Mouse (Mus musculus) adrenal gland (tissue): ENCODE measurements around the gene Zbtb20.

Source experiments
- intact Hi-C: fragments of 180-260 bp; cut with DNase I; formaldehyde crosslinking; loops from one replicate; pipeline ENCODE4 v1.15.1; 2025

Zbtb20 gene

DNA sequence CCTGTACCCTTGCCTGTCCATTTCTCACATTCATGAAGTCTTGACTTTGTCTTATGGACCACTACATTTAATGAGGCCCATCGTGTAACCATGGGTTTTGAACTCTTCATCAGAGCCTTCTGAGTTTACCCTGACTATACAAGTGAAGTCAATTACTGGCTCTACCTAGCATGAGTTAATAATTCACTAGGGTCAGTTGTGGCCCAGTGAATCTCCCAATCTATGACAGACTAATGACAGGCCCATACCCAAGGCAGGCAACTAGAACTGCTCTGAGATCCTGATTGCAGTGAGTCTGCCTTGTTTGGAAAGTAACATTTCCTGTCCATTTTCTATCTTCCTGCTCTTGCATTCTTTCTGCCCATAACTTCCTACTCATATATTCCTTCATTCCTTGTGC lies 305.4 kb downstream of the Zbtb20 start:
- intact Hi-C loops, result no loop called here

DNA sequence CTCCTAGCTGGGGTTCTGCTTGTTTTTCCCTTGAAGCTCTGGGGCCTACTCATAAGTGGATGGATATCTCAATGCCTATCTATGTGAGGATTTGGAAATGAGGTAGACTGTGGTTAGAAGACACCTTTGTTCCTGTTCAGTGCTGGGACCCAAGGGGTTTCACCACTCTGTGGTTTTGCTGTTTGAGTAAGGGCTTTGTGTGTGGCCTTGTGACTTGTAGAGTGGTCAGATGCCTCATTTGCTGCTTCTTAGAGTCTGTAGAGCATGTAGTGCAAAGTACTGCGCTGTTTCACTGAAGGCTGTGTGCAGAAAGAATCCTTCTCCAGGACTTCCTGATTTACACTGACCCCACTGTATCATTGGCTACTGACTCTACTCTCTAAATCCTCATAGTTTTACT lies 314.7 kb downstream of the Zbtb20 start:
- intact Hi-C loops, result no loop called here

DNA sequence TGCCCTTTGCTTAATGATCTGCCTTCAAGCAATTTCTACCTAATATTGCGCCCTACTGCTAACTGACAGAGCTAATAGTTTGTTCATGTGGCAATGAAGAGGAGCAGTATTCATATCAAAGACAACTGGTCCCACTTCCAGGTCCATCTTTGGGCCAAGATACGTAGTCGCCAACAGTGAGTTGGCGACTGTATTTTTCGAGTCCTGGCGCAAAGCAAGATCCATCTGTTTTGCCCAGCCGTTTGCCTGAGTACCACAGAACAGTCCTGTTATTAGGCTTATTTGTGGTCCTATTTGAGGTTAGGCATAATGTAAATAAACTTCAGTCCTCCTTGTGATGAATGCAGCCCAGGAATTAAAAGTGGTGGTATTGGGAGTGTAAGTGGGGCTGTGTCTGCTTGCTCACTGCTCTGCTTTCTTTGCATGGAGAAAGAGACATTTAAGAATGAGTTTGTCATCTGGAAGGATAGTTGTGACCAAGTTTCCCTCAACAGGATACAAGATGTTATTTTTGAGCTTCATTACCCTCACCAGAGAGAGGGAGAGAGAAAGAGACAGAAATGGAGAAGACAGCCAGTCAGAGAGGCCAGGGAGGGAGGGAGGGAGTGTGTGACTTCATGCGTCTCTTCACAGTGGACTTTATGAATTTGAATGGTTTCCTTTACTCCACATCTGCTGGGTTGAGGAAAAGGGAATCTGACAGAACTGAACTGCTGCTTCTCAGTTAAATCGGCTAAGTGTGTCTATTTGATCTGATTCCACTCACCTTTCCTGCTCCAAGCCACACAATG lies 315.6 kb downstream of the Zbtb20 start:
- intact Hi-C loops, result no loop called here

DNA sequence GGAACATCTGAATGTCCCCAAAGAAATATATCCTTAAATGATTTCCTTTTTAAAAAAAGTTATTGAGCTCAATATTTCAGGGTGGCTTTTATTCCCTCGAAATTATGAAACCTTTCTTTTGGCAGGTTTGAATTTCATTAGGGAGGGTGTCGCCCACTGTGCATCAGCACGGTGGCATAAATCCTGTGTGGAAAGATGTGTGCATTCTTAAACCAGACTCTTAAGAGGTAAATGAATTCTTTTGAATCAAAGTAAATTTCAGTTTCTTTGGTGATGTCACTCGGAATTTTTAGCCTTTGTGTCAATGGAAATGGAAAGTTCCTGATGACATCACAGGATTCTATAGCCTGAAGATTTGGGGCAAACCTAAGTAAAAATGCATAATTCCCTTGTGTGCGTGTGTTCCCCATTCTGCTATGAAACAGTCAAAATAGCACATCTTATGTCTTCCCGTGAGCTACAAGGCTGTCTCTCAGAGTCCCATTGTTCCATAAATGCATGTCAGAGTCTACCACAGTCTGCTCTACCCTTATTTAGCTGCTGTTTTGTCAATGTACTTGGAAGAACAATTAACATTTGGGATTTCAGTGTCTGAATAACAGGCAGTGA lies 318.1 kb downstream of the Zbtb20 start:
- intact Hi-C loops, result no loop called here

DNA sequence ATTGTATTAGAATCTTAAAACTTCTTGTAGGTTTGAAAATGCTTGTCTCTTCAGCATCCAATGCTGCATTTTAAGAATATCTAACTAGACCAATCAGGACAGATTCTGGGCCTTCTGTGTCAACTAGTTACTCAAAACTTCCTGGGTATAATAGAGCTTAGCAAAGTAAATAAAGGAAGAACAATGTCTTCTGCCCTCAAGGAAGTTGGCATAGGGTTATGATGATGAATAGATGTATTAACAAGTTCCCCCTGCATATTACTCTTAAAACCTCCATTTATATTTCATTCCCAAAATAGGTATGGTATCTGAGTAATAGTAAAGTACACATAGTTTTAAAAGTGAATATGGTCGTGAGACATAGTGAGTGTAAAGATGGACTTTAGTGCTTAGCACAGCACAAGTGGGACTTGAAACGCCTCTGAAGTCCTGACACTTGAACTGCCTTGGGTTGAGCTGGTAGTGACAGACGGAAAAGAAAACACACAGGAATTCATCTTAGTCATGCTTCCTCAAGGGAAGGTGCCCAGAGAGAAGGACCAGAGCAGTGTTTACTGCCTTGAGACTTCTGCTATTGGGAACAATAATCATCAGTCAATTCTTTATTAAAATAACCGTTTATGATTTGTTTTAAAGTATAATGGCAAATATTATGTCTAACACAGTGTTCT lies 341.8 kb downstream of the Zbtb20 start:
- intact Hi-C loops, result no loop called here

DNA sequence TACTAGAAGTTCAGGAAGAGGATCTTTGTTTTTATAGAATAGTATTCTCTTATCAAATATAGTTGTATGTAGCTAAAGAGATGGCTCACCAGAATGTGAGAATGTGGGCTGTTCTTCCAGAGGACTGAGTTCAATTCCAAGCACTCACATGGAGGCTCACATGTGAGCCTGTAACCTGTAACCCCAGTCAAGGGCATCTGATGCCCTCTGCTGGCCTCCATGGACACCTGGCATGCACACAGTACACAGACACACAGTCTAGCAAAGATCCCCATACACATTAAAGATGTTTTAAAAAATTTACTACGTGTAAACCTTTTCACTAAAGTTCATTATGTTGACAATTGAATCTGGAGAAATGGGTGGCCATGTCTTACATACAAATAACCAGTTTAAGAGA lies 343.7 kb downstream of the Zbtb20 start:
- intact Hi-C loops, result no loop called here

DNA sequence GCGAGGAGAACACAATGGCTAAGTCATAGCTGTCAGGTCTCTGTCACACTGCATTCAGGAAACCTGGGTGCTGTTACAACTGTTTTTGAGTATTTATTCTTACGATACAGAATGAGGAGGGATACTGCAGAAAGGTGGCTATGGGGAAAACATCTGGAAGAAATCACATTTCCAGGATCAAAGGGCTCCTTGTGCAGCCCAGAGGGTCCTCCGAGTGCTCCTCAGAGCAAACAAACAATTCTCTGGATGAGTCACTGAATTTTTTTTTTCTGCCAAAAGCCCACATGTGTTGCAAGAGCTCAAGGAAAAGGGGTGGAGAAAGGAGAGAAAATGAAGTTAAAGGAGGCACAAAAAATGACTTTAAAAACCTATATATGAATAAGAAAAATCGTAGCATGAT lies 345.6 kb downstream of the Zbtb20 start:
- intact Hi-C loops, result no loop called here

DNA sequence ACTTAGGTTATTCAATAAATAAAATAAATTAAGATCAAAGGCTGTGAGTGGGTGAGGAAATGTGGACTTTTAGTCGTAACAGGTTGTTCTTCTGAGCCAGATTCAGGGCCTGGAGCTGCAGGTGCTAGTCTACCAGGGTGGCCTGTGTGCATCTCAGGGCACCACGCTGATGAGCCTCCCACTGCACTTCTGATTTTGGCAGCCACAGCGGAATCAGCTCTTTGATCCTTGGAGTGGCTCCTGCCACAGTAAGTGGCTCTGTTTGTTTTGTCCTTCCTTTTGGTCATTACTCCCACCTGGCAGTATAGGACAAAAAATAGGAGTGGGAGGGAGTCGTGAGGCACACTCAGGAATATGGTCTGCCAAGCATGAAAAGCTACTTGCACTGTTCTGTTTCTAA lies 354.6 kb downstream of the Zbtb20 start:
- intact Hi-C loops, result no loop called here

DNA sequence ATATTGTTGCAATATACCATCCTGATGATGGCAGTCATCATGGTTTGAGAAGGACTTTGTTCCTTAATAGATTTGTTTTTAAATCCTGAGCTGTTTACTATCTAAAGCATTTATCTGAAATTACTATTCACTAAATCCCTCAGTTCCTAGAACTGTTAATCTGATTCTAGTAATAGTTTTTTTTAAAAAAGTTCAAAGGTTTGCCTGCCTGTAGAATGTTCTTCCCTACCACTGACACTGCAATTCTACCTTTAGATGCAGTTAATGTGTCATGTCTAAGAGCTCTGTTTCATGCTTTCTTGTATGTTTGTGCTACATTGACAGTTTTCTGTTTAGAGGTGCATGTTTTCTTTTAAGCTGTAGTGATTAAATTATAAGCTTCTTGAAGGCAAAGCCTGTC lies 358.6 kb downstream of the Zbtb20 start:
- intact Hi-C loops, result no loop called here

DNA sequence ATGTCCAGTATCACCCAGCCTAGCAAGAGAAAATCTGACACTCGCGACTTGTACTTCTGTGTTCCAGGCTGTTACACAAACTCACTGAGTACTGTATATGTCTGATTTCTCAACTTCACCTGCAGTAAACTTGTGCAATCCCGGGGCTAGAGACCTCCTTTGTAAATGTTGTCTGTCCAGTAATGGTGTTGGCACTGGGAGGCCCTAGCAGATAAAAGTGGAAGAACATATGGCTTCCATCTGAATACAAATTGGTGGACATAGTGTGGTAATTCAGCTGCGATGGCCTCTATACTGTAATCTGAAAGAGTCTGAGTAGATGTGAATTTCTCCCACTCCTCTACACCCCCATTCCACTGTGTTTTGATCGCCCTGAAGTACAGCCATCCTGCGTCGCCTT lies 359.6 kb downstream of the Zbtb20 start:
- intact Hi-C loops, result no loop called here

DNA sequence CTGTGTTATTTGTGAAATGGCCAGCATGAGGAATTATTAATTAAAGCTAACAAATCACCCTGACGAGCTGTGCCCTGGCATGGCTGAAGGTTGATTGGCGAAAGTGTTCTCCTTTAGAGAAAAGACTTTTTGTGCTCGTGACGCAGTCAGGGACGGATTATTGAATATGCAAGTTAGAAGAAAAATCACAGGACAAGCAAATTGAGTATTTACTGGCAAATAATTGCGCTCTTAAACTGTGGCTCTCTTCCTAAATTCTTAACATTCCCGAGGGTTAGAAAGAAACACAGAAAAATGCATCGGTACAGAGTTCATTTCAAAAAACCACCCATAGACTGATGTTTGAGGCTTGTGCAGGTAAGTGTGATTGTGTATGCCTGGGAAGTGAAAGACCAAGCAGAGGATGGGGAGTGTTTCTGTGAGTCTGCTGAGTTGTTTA lies 360.1 kb downstream of the Zbtb20 start:
- intact Hi-C loops, result no loop called here

DNA sequence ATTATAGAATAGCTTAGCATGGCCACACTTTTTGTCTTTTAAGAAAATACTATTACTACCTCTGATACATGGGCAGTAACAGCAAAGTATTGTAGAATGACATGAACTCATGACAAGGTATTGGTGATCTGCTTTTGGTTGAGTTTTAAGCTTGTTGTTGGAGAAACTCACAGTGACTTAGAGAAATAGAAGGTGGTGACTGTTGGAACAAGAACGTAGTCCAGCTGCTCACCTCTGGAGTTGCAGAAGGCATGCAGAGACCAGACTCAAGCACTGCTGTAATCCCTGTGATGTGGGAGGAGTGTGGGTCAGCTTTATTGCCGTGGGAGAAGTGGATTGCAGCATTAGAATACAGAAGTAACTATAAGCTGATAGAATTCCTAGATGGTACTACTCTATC lies 361.9 kb downstream of the Zbtb20 start:
- intact Hi-C loops, result no loop called here

DNA sequence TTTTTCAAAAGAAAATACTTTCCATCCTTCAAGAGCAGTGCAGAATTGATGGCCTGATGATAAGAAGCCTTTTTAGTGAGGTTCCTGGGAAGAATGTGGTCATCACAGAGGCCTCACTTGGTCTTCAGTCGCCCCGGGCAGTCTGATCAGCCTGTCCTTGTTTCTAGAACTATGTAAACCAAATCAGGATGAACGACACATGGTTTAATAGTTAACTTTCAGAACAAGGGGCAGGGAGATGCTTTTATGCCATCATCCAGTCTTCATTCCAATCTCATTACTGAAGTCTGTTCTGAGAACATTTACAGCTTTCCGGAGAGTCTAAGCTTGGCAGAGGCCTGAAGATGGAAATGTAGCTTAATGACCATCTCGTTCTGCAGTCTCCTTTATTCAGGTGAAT lies 371.3 kb downstream of the Zbtb20 start:
- intact Hi-C loops, result no loop called here

DNA sequence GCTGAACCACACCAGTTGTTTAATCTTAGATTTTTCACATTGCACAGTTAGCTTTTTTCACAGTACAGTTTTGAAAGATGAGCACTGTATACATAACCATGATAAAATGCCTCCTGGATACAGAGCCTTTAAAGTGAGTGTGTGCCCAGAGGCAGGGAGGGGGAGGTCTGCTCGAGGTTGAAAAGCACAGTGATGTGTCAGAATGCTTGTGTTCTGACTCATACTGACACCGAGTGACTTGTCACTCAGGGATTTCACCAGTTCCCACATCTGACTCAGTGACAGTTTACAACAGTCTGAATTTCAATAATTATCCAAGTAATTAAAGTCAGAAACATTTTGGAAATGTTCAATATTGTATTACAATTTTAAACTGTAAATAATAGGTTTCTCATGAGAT lies 377.4 kb downstream of the Zbtb20 start:
- intact Hi-C loops, result no loop called here

DNA sequence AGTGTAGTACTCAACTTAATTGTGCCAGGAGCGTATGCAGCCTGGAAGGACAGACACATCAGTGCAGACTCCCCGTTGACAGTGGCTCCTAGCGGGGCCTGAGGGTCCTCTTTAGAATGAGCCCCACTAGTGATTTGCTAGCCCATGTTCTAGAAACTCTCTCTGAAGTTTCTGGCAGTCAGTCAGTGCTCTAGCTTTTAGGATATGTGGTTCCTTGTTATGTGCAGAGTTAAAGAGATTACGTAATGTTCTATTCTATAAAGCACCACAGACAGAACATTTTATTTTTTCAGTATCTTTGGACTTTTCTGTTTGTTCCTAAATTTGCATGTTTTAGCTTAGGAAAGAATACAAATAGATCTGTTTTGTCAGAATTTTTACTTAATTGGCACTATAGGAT lies 378.1 kb downstream of the Zbtb20 start:
- intact Hi-C loops, result no loop called here

DNA sequence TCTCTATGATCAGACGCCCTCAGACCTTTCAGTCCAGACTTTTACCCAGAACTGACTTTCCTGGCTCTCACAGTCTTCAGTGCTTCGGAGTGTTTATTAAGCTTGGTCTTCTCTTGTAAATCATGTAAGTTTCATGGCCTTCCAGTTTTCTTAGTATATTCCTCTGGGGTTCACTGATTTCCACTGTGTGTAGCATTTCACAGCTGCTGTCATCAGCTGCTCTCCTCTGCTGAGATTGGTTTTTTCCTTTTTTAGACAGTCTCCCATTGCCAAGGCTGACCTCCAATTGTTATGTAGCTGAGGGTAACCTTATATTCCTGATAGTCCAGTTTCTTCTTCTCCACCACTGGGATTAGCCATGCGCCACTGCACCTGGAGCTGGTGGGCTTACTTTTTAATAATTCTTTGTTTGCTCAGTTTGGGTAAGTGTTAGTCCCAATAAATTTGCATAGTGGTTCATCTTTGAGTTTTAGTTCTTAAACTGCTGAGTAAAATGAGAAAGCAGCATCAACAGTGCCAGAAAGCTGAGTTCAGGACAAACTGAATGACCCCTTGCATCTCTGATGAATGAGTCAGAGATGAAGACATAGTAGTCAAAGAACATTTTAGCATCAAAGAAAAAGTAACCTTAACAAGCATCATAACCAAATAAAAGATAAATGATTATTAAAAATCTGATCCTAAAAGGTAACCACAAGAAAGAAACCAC lies 380.7 kb downstream of the Zbtb20 start:
- intact Hi-C loops, result no loop called here

DNA sequence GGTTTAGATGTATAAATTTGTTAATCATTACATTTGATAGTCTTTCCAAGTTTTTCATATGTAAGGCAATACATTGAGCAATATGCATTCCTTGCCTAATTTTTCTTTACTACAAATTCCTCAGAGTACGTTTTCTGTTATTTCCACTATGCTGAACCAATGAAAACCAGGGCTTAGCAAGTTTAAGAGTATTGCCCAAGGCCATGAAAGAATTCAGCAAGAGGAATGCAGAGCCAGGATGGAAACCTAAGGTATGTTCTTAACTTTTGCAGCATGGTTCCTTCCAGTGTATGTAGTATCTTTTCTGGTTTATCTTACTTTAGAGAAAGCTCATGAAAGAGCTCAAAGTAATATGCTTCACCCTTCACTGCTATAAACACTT lies 381.2 kb downstream of the Zbtb20 start:
- intact Hi-C loops, result no loop called here

DNA sequence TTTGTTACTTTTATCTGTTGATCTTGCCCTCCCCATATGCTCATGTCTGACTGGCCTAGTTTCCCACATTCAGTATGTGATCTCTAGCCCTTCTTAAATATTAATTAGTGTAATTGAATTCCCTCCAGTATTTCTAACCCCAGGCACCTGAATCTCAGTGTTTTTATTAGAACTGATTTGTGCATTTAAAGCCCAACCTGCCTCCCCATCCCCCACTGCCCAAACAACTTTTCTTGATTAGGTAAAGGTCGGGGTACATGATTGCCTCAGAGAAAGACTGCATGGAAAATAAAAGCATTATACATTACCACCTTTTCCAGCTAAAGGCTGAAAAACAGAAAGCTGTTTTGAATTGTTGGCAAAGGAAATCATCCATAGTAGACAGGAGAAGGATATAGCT lies 383.8 kb downstream of the Zbtb20 start:
- intact Hi-C loops, result no loop called here

DNA sequence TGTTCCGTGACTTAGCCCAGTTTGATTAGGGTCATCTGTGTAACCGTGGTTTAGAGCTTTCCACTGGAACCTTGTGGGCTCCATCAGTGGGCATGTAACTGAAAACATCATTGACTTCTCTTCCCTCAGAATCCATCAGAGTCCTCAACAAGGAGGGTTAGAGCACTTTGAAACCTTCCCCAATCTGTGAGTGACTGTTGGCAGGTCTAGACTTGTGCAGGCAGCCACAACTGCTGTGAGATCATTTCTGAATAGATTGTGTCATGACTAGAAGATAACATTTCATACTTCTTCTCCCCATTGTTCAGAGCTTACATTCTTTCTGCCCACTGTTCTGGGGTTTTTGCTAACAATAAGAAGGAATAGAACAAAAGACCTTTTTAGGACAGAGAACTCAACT lies 385.2 kb downstream of the Zbtb20 start:
- intact Hi-C loops, result no loop called here

DNA sequence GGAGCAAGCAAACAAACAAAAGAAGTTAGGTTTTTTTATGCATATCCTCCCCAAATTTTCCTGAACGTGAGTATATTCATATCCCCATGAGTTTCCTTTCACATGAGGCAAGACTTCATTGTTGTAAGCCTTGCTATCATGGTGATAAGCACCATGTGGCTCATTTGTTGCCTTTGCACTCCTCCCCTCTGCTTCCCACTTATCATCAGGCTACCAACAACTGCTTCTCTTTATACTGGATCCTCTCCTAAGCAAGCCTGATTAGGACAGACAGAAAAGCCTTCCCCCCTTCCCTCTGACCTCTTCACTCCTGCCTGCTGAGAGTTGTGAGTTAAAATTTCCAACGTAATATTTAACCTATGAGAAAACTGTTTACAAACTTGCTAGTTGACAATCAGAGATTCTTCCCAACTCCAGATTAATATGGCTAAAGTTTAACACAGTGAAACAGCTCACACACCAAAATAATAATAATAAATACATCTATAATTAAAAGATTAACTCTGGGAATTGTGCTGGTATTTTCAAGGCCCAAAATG lies 398.4 kb downstream of the Zbtb20 start:
- intact Hi-C loops, result no loop called here

DNA sequence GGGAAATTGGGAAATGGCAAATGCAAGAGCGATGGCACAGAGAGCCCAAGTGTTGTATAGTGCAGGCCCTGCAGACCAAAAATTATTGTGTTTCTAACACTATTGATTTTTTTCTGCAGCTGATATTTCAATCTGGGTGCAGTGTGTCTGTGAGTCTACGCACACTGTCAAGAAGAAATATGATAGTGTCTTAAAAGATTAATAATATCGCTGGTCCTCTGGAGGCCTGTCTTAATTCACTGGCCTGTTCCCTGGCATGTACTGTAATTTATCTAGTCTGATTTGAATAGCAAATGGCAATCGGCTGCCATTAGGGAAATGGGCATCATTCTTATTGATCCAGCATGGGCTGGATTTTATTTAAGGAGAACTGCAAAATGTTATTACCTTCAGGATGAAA lies 401.1 kb downstream of the Zbtb20 start:
- intact Hi-C loops, result no loop called here

DNA sequence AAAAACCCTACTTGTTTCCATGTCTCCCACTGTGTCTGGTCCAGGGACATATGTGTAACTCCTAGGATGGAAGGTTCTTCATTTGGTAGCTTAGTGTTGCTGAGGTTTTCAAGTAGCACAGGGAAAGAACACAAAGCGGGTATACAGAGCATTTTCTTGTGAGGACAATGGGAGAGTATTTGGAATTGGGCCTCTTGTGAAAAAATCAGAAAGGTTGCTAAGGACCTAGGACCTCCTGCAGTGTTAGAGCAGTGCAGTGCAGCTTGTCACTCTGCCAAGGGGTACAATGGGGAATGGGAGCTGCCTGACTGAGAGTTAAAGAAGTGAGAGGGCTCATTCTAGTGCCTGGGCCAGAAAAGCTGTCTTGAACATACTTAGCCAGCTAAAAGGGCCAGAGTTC lies 410.6 kb downstream of the Zbtb20 start:
- intact Hi-C loops, result no loop called here
